Mouse (Mus musculus) naive thymus-derived CD4-positive, alpha-beta T cell, adult 5 months (primary cell): ENCODE data around the gene Tinf2. TPM values are rescaled to one million over a fixed set of nuclear protein-coding genes. Genes with fewer than 3 reads are reported as not detected.

Experiments
- polyA plus RNA-seq: library from polyadenylated mRNA; unstranded; fragments of 100-300 nt; shearing (Covaris generic); gene quantifications from one replicate; pipeline ENCODE4 v1.2.1, GENCODE M21; 2017

The Tinf2 gene
- polyA plus RNA-seq, result 156 TPM

GRCm38 (mm10) chr14:55681160-55682117 is at the start of gene Tinf2:
Gene Tinf2 (minus strand): TSS chr14:55681820.

GRCm38 (mm10) chr14:55721700-55722437 is 40.2 kb upstream of the Tinf2 start, which contains the start of gene Rabggta:
Gene Rabggta (minus strand): TSS chr14:55722263.

GRCm38 (mm10) chr14:55713729-55714122 is 32.1 kb upstream of the Tinf2 start, which contains the start of gene Tgm1:
Gene Tgm1 (minus strand): TSS chr14:55713926.

GRCm38 (mm10) chr14:55671833-55672740 is 9.5 kb downstream of the Tinf2 start, which contains the start of the genes Gmpr2 and Nedd8:
Gene Gmpr2 (plus strand): TSS chr14:55671941.
Gene Nedd8 (minus strand): TSS chr14:55672124.

GRCm38 (mm10) chr14:55659960-55660573 is 21.6 kb downstream of the Tinf2 start, which contains the start of gene Mdp1:
Gene Mdp1 (minus strand): TSS chr14:55660508.

DNA sequence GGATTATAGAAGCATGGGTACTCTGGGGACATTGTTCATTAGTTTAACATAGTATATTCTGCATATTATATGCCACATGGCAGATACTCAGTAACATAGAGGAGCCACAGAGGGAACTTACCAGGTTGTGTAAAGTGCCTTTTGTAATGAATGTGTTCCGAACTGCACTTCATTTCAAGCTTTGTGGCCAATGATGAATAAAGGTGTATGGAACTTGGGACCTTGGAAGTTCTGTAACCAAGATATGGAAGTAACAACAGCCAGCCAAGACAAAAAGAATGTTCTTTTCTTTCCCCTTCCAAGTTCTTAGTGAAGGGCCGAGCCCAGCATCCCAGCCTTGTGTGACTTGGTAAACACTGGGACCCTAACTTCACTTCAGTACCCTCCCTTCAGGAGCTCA is 31.7 kb downstream of the Tinf2 start, which contains the start of gene Tssk4:
TSS of gene Tssk4 (plus strand) at position 301 of the 400 bp plus-strand sequence.

GRCm38 (mm10) chr14:55643060-55643907 is 38.3 kb downstream of the Tinf2 start, which contains the start of gene Tm9sf1:
Gene Tm9sf1 (minus strand): TSS chr14:55643806.

DNA sequence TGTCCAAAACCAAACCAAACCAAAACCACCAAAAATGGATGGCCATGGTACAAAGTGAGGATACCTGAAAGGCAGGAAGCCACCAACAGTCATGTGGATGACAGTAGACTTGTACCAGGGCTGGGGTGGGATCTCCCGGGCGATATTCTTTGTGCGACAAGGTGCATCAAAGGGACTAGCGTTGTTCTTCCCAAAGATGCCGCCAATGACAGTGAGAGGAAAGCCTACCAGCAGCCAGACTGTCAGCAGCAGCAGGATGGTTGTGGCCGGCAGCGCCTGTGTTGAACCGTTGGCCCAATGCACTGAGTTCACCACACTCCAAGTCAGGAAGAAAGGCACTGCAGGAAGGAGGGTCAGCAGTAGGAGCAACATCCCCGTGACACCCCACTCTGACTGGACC is 43.8 kb downstream of the Tinf2 start, which contains the start of gene Gm49378:
TSS of gene Gm49378 (minus strand) at position 101 of the 400 bp plus-strand sequence.

GRCm38 (mm10) chr14:55635523-55636007 is 46.1 kb downstream of the Tinf2 start, which contains the start of gene Ipo4:
Gene Ipo4 (minus strand): TSS chr14:55635957.

Other genes starting within 250 kb of the Tinf2 start
- gene Dhrs4, start 203.1 kb downstream of the Tinf2 start, polyA plus RNA-seq, result 29.8 TPM
- gene Carmil3, start 191.2 kb downstream of the Tinf2 start, polyA plus RNA-seq, result not detected
- not detected for gene Cpne6, start 171.4 kb downstream of the Tinf2 start, polyA plus RNA-seq
- gene Nrl, start 156.8 kb downstream of the Tinf2 start, polyA plus RNA-seq, result not detected
- gene Pck2, start 141.6 kb downstream of the Tinf2 start, polyA plus RNA-seq, result 15.0 TPM
- 135 TPM for gene Dcaf11, start 121.8 kb downstream of the Tinf2 start, polyA plus RNA-seq
- gene A730061H03Rik, start 121.4 kb downstream of the Tinf2 start, polyA plus RNA-seq, result 7.1 TPM
- gene Fitm1, start 106.2 kb downstream of the Tinf2 start, polyA plus RNA-seq, result not detected
- gene Psme1, start 103.7 kb downstream of the Tinf2 start, polyA plus RNA-seq, result 681 TPM
- gene Emc9, start 96.5 kb downstream of the Tinf2 start, polyA plus RNA-seq, result 30.4 TPM
- 378 TPM for gene Psme2, start 90.7 kb downstream of the Tinf2 start, polyA plus RNA-seq
- gene Rnf31, start 90.1 kb downstream of the Tinf2 start, polyA plus RNA-seq, result 45.9 TPM
- 142 TPM for gene Irf9, start 78.2 kb downstream of the Tinf2 start, polyA plus RNA-seq
- gene Rec8, start 63.8 kb downstream of the Tinf2 start, polyA plus RNA-seq, result 1.1 TPM
- gene Ipo4, start 45.9 kb downstream of the Tinf2 start, polyA plus RNA-seq, result 55.1 TPM
- gene Gm49378, start 43.9 kb downstream of the Tinf2 start, polyA plus RNA-seq, result 0.66 TPM
- 58.5 TPM for gene Tm9sf1, start 38.0 kb downstream of the Tinf2 start, polyA plus RNA-seq
- gene Tssk4, start 31.6 kb downstream of the Tinf2 start, polyA plus RNA-seq, result 1.1 TPM
- 65.6 TPM for gene Mdp1, start 21.3 kb downstream of the Tinf2 start, polyA plus RNA-seq
- 34.7 TPM for gene Gmpr2, start 9.9 kb downstream of the Tinf2 start, polyA plus RNA-seq
- 214 TPM for gene Nedd8, start 9.7 kb downstream of the Tinf2 start, polyA plus RNA-seq
- not detected for gene Tgm1, start 32.1 kb upstream of the Tinf2 start, polyA plus RNA-seq
- gene Rabggta, start 40.4 kb upstream of the Tinf2 start, polyA plus RNA-seq, result 109 TPM
- 18.4 TPM for gene Dhrs1, start 63.9 kb upstream of the Tinf2 start, polyA plus RNA-seq
- gene Nop9, start 63.9 kb upstream of the Tinf2 start, polyA plus RNA-seq, result 35.8 TPM
- not detected for gene Cideb, start 76.6 kb upstream of the Tinf2 start, polyA plus RNA-seq
- gene Ltb4r2, start 79.6 kb upstream of the Tinf2 start, polyA plus RNA-seq, result not detected
- not detected for gene Ltb4r1, start 84.1 kb upstream of the Tinf2 start, polyA plus RNA-seq
- not detected for gene Adcy4, start 102.3 kb upstream of the Tinf2 start, polyA plus RNA-seq
- 61.2 TPM for gene Ripk3, start 107.0 kb upstream of the Tinf2 start, polyA plus RNA-seq
- gene Nfatc4, start 141.3 kb upstream of the Tinf2 start, polyA plus RNA-seq, result not detected
- 0.06 TPM for gene Nynrin, start 172.2 kb upstream of the Tinf2 start, polyA plus RNA-seq
- 0.07 TPM for gene Cbln3, start 202.6 kb upstream of the Tinf2 start, polyA plus RNA-seq
- 64.5 TPM for gene Khnyn, start 203.1 kb upstream of the Tinf2 start, polyA plus RNA-seq
- gene Sdr39u1, start 218.5 kb upstream of the Tinf2 start, polyA plus RNA-seq, result 40.2 TPM